Mouse (Mus musculus) layer of hippocampus, adult 8-10 months (tissue): ENCODE measurements around the gene Src. TPM values are rescaled to one million over a fixed set of nuclear protein-coding genes. Genes with fewer than 3 reads are reported as not detected.
A peak's percentile ranks its signal among the peaks of the same experiment; 100 is the strongest.
"Not testable (repeated sequence)": the region's sequence is repeated elsewhere in the genome, so short reads cannot be mapped to it uniquely, and the experiment has no call there.

Experiments used
- DNase-seq, 2 experiments: peaks; one replicate each; pipeline ENCODE4 v3.0.0; 2022; ENCODE audit warnings: low spot score in 2 of 2
- total RNA-seq, 4 experiments: library from RNA; stranded (reverse); gene quantifications; 2 replicates each; pipeline ENCODE4 v1.2.4; 2022

Src gene
- total RNA-seq, 4 experiments from 2014 or later: 124 to 150 (median 133) TPM

GRCm38 (mm10) chr2:157475437-157476379, 57.5 kb downstream of the Src start:
- no peak for DNase-seq

GRCm38 (mm10) chr2:157478651-157479050, 60.4 kb downstream of the Src start:
- DNase-seq: no peak

- peak in 1 of 2 experiments; percentile 67 for DNase-seq
Observed at GRCm38 (mm10) chr2:157479858-157480568, 61.8 kb downstream of the Src start.

GRCm38 (mm10) chr2:157482729-157483128, 64.5 kb downstream of the Src start:
- no peak for DNase-seq

- not testable (repeated sequence) for DNase-seq
Observed at GRCm38 (mm10) chr2:157486559-157486958, 68.3 kb downstream of the Src start.

- DNase-seq: no peak
Observed at GRCm38 (mm10) chr2:157486981-157487656, 68.9 kb downstream of the Src start.

- no peak for DNase-seq
Observed at GRCm38 (mm10) chr2:157487733-157488175, 69.5 kb downstream of the Src start.

- peak; percentile 66 to 73 for DNase-seq
Observed at GRCm38 (mm10) chr2:157493240-157493639, 75.0 kb downstream of the Src start.

GRCm38 (mm10) chr2:157498529-157498928, 80.3 kb downstream of the Src start:
- no peak for DNase-seq

- no peak for DNase-seq
Observed at GRCm38 (mm10) chr2:157500364-157500763, 82.1 kb downstream of the Src start.

- no peak for DNase-seq
Observed at GRCm38 (mm10) chr2:157501324-157501723, 83.1 kb downstream of the Src start.

- DNase-seq: peak; percentile 62 to 85
Observed at GRCm38 (mm10) chr2:157506779-157507178, 88.5 kb downstream of the Src start.

GRCm38 (mm10) chr2:157509182-157509581, 90.9 kb downstream of the Src start:
- DNase-seq: no peak

- no peak for DNase-seq
Observed at GRCm38 (mm10) chr2:157510031-157510430, 91.8 kb downstream of the Src start.

- DNase-seq: peak; percentile 61 to 72
Observed at GRCm38 (mm10) chr2:157512859-157513258, 94.6 kb downstream of the Src start.

GRCm38 (mm10) chr2:157513737-157514208, 95.5 kb downstream of the Src start:
- no peak for DNase-seq

- DNase-seq: no peak
Observed at GRCm38 (mm10) chr2:157514353-157514752, 96.1 kb downstream of the Src start.

GRCm38 (mm10) chr2:157517526-157517925, 99.3 kb downstream of the Src start:
- no peak for DNase-seq

GRCm38 (mm10) chr2:157518451-157518850, 100.2 kb downstream of the Src start:
- no peak for DNase-seq

- DNase-seq: no peak
Observed at GRCm38 (mm10) chr2:157519452-157519851, 101.2 kb downstream of the Src start.

GRCm38 (mm10) chr2:157520496-157520895, 102.3 kb downstream of the Src start:
- peak in 1 of 2 experiments; percentile 45 for DNase-seq
